Mouse (Mus musculus): ENCODE data around the gene Mreg. TPM values are rescaled to one million over a fixed set of nuclear protein-coding genes. Genes with fewer than 3 reads are reported as not detected.

The Mreg gene
- total RNA-seq, 2 experiments from 2014 or later: 37.7 to 60.5 TPM

DNA sequence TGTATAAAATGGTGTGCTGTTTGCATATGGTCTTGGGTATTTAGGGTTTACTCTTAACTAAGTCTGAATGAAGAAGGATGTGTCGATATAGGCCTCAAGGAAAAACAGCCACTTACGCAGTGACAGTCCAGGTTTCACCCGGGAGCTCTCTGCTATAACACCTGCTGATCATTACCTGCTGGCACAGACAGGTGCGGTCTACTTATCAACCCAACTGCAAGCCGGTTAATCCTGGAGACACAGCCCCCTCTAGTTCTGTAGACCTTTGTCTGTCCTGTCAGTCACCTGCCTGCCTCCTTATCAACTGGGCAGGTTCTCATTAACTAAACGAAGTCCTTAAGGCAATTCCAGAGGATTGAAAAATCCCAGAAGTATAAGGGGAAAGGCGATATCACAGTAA lies 37.9 kb downstream of the Mreg start:
- TF ChIP-seq CTCF (IDR thresholded peaks at IDR 0.05): no peak
- H3K4me3 ChIP-seq: no peak overlapping the region
- H3K27ac ChIP-seq: no peak overlapping the region
- DNase-seq: no peak
- intact Hi-C loops (cut with DNase I): loop anchor here (5.0 kb wide), 1 partner anchor 43 kb away; no protein-coding TSS in a partner anchor

DNA sequence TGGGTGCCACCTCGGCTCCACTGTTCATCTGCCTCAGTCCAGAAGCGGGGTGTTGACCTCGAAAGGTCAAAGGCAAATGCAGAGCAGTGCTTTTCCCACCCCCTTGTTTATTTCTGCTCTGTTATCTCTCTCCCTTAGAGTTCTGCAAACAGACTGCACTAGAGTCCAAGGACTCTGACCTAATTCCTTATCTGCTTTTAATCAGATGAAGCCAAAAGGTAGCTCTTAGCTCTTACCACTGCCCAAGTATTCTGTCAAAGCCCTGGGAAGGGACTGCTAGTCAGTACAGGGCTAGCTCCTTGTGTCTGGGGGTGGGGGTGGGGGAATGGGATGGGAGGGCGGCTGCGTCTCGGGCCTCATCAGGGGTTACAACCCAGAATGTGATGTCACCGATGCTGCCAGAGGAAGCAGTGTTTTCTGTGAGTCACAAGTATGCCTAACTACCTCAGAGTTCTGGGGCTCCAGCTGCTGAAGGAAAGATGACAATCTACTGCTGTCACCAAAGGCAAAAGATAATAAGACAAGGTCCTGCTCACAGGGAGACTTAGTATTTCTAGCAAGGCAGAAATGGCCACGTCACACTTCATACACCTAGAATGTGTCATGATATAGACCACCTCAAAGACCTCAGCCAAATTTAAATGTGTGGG lies 38.6 kb downstream of the Mreg start:
- Histone ChIP-seq H3K27ac (no peak overlapping the region), H3K4me3 (no peak overlapping the region)
- TF ChIP-seq CTCF (IDR thresholded peaks at IDR 0.05): no peak
- intact Hi-C loops (cut with DNase I): loop anchor here (5.0 kb wide), 1 partner anchor 44 kb away; no protein-coding TSS in a partner anchor
- no peak for DNase-seq

DNA sequence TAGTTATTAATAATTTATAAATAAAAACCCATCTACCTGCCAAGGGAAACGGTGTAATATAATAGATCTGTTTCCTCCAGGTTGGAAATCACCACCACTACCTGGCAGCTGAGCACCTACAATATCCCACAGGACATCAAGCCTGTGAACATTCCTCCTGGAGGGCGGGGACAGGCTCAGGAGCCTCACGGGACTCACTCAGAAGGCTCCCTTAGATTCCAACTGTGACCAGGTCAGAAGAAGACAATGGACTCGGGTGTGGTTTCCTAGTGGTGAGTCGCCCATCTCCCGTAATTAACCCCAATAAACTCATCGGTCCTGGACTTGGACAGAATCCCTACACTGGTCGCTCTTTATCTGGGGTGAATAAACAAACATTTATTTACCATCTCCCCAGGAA lies 39.3 kb downstream of the Mreg start:
- Histone ChIP-seq H3K4me3 (no peak overlapping the region), H3K27ac (no peak overlapping the region)
- intact Hi-C loops (cut with DNase I): loop anchor here (5.0 kb wide), 1 partner anchor 45 kb away; no protein-coding TSS in a partner anchor
- DNase-seq: no peak
- no peak for TF ChIP-seq CTCF (IDR thresholded peaks at IDR 0.05)

DNA sequence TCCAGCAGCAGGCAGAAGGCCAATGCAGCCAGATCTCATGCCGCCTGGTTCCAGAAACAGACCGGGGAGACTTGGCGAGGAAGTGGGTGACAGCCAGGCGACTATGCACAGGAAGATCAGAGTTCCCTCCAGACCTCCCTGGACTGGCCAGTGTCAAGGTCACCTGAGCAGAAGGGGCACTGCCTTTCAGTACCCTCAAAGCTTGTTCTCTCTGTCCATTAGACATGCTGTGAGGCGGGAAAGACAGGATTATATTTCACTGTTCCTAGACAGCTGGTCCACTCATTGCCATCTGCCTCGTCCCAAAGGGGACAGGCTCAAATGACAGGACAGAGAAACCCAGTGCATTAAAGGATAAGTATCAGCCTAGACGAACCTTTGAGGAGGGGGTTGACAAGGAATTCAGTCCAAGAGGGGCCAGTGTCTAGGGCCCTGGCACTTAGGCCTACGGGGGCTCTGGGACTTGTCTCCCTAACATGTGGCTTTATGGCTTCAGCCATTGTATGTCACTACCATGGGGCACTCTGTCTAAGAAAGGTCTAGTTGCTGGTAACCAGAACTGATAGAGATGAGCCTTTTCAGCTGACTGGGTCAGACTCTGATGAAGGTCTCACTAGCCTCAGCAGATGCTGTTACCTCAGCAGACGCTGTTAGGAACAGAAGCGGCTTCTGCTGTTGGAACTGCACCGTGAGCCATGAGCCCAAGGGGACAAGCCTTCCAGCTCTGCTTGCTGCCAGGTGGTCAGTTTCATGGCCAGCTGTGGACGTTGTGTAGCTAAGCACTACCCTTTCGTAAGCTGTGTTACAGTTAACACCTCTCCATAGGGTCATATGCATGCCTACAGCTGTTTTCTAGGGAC lies 40.9 kb downstream of the Mreg start:
- peak; percentile 68 for DNase-seq
- no peak overlapping the region for H3K27ac ChIP-seq
- no peak for TF ChIP-seq CTCF (IDR thresholded peaks at IDR 0.05)
- no peak overlapping the region for H3K4me3 ChIP-seq
- intact Hi-C loops (cut with DNase I): loop anchor here (5.0 kb wide), 1 partner anchor 46 kb away; no protein-coding TSS in a partner anchor

DNA sequence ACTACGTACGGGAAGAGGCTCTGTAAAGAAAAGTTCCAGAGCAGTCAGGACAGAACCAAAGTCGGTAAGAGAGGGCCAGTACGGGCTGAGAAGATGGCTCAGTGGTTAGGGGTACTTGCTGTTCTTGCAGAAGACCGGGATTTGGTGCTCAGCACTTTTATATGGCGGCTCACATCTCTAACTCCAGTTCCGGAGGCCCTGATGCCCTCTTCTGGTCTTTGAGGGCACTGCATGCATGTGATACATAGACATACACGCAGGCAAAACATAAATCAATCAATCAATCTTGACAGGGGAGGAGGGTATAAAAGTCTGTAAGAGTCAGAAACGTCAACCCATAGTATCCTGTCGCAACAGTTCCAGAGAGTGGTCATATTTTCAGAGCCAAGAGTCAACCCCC lies 45.1 kb downstream of the Mreg start:
- H3K27ac ChIP-seq: no peak overlapping the region
- no peak overlapping the region for H3K4me3 ChIP-seq
- no peak for TF ChIP-seq CTCF (IDR thresholded peaks at IDR 0.05)
- no peak for DNase-seq
- intact Hi-C loops (cut with DNase I): no loop called here

DNA sequence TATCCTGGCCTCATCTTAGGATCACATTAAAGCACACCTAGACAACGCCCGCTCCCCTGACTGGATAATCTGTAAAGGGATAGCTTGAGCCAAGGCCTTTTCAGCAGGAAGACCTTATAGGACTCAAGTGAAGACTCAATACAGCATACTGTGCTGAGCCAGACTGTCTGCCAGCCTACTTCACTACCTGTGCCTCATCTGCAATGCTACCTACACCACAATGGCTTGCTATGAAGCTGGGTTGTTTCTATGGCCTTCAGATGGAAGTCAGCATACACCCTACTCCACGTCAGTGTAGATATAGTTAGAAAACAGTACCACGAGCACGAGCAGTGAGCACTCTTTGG lies 45.7 kb downstream of the Mreg start:
- Histone ChIP-seq H3K4me3 (no peak overlapping the region), H3K27ac (no peak overlapping the region)
- TF ChIP-seq CTCF (IDR thresholded peaks at IDR 0.05): no peak
- no peak for DNase-seq
- intact Hi-C loops (cut with DNase I): no loop called here

DNA sequence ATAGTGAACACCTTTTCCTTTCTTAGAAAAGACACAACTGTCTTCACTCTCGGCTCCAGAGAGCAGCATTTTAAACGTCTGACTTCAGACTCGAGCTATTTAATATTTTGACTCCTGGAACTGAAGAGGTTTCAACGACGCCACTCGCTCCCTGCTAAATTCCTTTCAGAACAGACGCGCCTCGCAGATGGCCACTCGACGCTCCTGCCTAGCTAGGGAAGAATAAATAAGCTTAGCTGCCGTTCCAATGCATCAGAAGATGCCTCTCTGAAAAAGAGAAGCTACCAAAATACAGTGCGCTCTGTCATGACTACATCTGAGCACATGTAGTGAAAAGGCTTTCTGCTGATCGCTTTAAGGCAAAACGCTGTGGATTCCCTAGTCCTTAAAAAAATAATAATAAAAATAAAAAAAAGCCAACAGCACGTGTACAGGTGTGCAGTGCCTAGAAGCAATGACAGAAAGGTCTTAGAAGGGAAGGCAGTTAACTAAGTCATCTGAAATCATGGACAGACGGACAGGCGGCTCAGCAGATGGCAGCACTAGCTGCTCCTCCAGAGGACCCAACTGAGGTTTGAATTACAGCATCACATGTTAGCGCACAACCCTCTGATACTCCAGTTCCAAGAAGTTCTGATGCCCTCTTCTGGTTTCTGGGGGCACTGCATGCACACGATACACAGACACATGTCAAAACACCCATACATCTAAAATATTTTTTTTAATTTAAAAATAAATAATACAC lies 46.2 kb downstream of the Mreg start:
- intact Hi-C loops (cut with DNase I): no loop called here
- DNase-seq: peak; percentile 24
- TF ChIP-seq CTCF (IDR thresholded peaks at IDR 0.05): peak; percentile 39
- H3K27ac ChIP-seq: no peak overlapping the region
- H3K4me3 ChIP-seq: no peak overlapping the region

DNA sequence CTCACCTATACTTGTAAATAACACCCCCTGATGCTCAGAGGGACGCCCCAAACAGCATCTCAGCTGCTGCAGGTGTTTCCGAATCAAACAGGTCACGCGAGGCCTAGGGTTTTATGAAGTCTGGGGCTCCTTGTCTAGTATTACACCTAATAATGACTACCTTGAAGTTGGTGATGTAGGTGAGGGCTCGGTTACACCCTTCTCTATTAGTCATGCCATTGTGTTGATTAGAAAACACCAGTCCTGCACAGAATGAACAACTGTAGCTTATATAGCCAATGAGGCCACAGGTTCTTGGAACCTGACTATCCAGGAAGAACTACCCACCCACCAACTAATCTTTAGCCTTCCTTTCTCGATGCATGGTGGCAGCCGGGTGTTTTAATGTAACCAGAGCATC lies 51.8 kb downstream of the Mreg start:
- intact Hi-C loops (cut with DNase I): no loop called here
- TF ChIP-seq CTCF (IDR thresholded peaks at IDR 0.05): no peak
- no peak for DNase-seq

DNA sequence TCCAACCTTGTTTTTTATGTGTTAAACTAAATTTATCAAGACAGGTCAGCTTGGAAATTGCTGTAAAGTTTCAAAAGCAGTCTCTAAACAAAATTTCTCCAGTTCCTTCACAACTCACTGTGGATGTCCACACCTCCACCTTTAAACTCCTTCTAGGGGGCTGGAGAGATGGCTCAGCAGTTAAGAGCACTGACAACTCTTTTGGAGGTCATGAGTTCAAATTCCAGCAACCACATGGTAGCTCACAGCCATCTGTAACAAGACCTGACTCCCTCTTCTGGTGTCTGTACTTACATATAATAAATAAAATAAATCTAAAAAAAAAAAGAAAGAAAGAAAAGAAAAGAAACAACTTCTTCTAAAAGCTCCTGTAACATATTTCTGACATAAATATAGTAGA lies 67.1 kb downstream of the Mreg start:
- intact Hi-C loops (cut with DNase I): no loop called here
- Histone ChIP-seq H3K27ac (no peak overlapping the region), H3K4me3 (no peak overlapping the region)
- TF ChIP-seq CTCF (IDR thresholded peaks at IDR 0.05): no peak
- DNase-seq: no peak

More for the DNA sequence above, 51.8 kb downstream of the Mreg start:
- Histone ChIP-seq H3K4me3 (no peak overlapping the region), H3K27ac (no peak overlapping the region)

DNA sequence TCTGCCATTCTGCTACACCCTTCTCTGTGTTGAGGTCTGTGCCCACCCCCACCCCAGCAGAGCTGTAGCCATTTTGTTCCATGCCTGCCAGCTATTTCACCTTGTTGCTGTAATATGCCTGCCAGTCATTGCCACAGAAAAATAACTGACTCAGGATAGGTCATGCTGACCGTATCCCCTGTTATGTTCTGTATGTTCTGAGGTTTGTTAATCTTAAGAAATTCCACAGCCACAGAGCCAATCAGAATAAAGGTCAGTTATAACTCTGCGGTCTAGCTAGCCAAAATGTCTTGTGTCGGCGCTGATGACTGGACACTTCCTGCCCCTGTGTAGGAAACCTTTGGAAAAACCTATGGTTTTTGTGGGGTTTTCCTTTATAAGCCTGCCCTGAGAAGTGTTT lies 67.7 kb downstream of the Mreg start:
- no peak for TF ChIP-seq CTCF (IDR thresholded peaks at IDR 0.05)
- Histone ChIP-seq H3K4me3 (no peak overlapping the region), H3K27ac (no peak overlapping the region)
- intact Hi-C loops (cut with DNase I): no loop called here
- no peak for DNase-seq

DNA sequence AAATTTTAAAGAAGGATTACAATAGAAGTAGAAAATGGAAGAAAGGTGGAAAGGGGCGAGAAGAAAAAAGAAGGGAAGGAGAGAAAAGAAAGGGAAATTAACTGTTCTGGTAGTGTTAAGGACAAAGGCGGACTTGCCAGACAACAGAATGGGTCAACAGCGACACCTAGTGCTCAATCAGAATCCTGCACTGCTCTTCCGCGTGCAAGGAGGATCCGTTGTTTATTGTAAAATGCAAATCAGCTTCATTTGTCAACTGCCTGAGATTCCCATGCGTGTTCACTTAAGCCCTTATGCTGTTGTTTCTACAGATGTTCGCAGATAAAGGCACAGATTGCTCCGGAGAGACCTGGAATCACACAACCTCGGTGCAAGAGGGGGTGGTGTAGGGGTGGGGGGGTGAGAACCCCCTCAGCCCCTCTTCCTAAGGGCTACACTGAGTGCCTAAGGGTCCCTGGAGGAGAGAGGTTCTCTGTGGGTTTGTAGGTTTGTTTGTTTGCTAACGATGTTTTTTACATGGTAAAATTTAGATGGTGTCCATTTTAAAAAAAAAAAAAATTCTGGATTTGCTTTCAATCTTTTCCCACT lies 70.1 kb downstream of the Mreg start:
- Histone ChIP-seq H3K27ac (no peak overlapping the region), H3K4me3 (peak overlapping the region; percentile 29; the same call in 1 of the 2 replicates)
- TF ChIP-seq CTCF (IDR thresholded peaks at IDR 0.05): peak; percentile 90
- intact Hi-C loops (cut with DNase I): no loop called here
- peak; percentile 42 for DNase-seq

DNA sequence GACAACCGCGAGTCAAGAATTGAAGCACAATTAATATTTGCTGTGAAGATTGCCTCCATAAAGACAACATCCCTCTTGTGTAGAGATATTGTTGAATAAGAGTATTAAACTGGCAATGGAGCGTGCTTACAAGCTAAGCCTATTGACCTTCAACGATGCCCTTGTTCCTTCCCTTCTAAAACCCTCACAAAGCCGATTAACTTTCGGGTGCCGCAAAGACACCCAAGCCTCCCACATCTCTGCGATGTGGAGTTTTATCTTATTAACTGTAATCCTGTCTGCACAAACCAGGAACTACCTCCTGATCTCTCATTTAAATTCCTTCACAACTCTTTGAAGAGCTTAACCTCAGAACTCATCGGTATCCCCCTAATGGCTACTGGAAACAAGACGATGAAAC lies 76.0 kb downstream of the Mreg start:
- Histone ChIP-seq H3K27ac (no peak overlapping the region), H3K4me3 (no peak overlapping the region)
- DNase-seq: no peak
- no peak for TF ChIP-seq CTCF (IDR thresholded peaks at IDR 0.05)
- intact Hi-C loops (cut with DNase I): no loop called here

All from gastrocnemius, adult 2 months (tissue).